Mouse (Mus musculus) megakaryocyte, adult 5-6 weeks (primary cell): ENCODE results near the gene Adamts15. TPM values are rescaled to one million over a fixed set of nuclear protein-coding genes. Genes with fewer than 3 reads are reported as not detected.

ENCODE experiments used
- ATAC-seq: 2 replicates; pipeline ENCODE4 v1.8.0; 2016; ENCODE audit warnings: mild to moderate bottlenecking, inconsistent platforms; ENCODE audit not compliant: poor library complexity, severe bottlenecking
- total RNA-seq, 2 experiments: library from RNA; stranded (forward) in 1 of 2; stranded (reverse) in 1 of 2; fragments of 153-499, 151-499 nt in 1 of 2; fragments of 221-1000, 200-1000 nt in 1 of 2; gene quantifications; 2 replicates each; pipeline versions ENCODE4 v1.2.3 to v1.2.4; 2015 to 2017

Adamts15 gene
- total RNA-seq, 2 experiments from 2014 or later = 0.04 TPM; not detected in 1

GRCm38 (mm10) chr9:30921261-30922103 is 770 bp downstream of the Adamts15 start:
- ATAC-seq = no peak

- ATAC-seq = no peak
Measured at GRCm38 (mm10) chr9:30920736-30921135, 1.5 kb downstream of the Adamts15 start.

GRCm38 (mm10) chr9:30919686-30920085 is 2.6 kb downstream of the Adamts15 start:
- no peak for ATAC-seq

- ATAC-seq = no peak
Measured at GRCm38 (mm10) chr9:30918466-30919356, 3.5 kb downstream of the Adamts15 start.

- no peak for ATAC-seq
Measured at GRCm38 (mm10) chr9:30916266-30916968, 5.8 kb downstream of the Adamts15 start.

- ATAC-seq = no peak
Measured at GRCm38 (mm10) chr9:30914241-30914640, 8.0 kb downstream of the Adamts15 start.

- ATAC-seq = no peak
Measured at GRCm38 (mm10) chr9:30913429-30913828, 8.8 kb downstream of the Adamts15 start.

GRCm38 (mm10) chr9:30912161-30912560 is 10.1 kb downstream of the Adamts15 start:
- ATAC-seq = no peak

GRCm38 (mm10) chr9:30910491-30910890 is 11.8 kb downstream of the Adamts15 start:
- no peak for ATAC-seq

GRCm38 (mm10) chr9:30908973-30909372 is 13.3 kb downstream of the Adamts15 start:
- ATAC-seq = no peak

GRCm38 (mm10) chr9:30908296-30908690 is 14.0 kb downstream of the Adamts15 start:
- ATAC-seq = no peak

- ATAC-seq = no peak
Measured at GRCm38 (mm10) chr9:30907677-30908295, 14.5 kb downstream of the Adamts15 start.

- ATAC-seq = no peak
Measured at GRCm38 (mm10) chr9:30906426-30906825, 15.8 kb downstream of the Adamts15 start.

- no peak for ATAC-seq
Measured at GRCm38 (mm10) chr9:30905861-30906260, 16.4 kb downstream of the Adamts15 start.

- no peak for ATAC-seq
Measured at GRCm38 (mm10) chr9:30903266-30903665, 19.0 kb downstream of the Adamts15 start.

GRCm38 (mm10) chr9:30902641-30903040 is 19.6 kb downstream of the Adamts15 start:
- no peak for ATAC-seq

- ATAC-seq = no peak
Measured at GRCm38 (mm10) chr9:30902152-30902551, 20.1 kb downstream of the Adamts15 start.

- no peak for ATAC-seq
Measured at GRCm38 (mm10) chr9:30897169-30897568, 25.1 kb downstream of the Adamts15 start.

GRCm38 (mm10) chr9:30896752-30897151 is 25.5 kb downstream of the Adamts15 start:
- ATAC-seq = no peak

- no peak for ATAC-seq
Measured at GRCm38 (mm10) chr9:30895618-30896017, 26.6 kb downstream of the Adamts15 start.

- ATAC-seq = no peak
Measured at GRCm38 (mm10) chr9:30886276-30886675, 36.0 kb downstream of the Adamts15 start.
